Mouse (Mus musculus) forebrain, embryonic 13.5 days (tissue): ENCODE data around the gene Cchcr1. TPM values are rescaled to one million over a fixed set of nuclear protein-coding genes. Genes with fewer than 3 reads are reported as not detected.
"Not testable (repeated sequence)": the region's sequence is repeated elsewhere in the genome, so short reads cannot be mapped to it uniquely, and the experiment has no call there.

Experiments
- ATAC-seq: fragments of 200-750 bp; cut with Nextera tagmentation; 2 replicates; pipeline ENCODE4 v1.8.0; 2017
- H3K27ac ChIP-seq: fragments of 300-500 bp; sonication (generic); 2 replicates; pipeline ENCODE4 v1.5.1; 2015; ENCODE audit warnings: inconsistent platforms, mild to moderate bottlenecking, moderate library complexity
- H3K27me3 ChIP-seq: fragments of 300-500 bp; sonication (generic); 2 replicates; pipeline ENCODE4 v1.6.1; 2015; ENCODE audit warnings: mild to moderate bottlenecking, inconsistent platforms
- H3K36me3 ChIP-seq: fragments of 300-500 bp; sonication (generic); 2 replicates; pipeline ENCODE4 v1.6.1; 2015; ENCODE audit warnings: mild to moderate bottlenecking, inconsistent platforms; ENCODE audit not compliant: poor library complexity, severe bottlenecking
- H3K4me1 ChIP-seq: fragments of 300-500 bp; sonication (generic); 2 replicates; pipeline ENCODE4 v1.6.1; 2015; ENCODE audit warnings: inconsistent platforms
- H3K4me2 ChIP-seq: fragments of 300-500 bp; sonication (generic); 2 replicates; pipeline ENCODE4 v1.6.1; 2015; ENCODE audit warnings: inconsistent platforms, mild to moderate bottlenecking, moderate library complexity
- H3K4me3 ChIP-seq: fragments of 300-500 bp; sonication (generic); 2 replicates; pipeline ENCODE4 v1.5.1; 2015; ENCODE audit warnings: mild to moderate bottlenecking, inconsistent platforms
- H3K9ac ChIP-seq: fragments of 300-500 bp; sonication (generic); 2 replicates; pipeline ENCODE4 v1.6.1; 2015; ENCODE audit warnings: mild to moderate bottlenecking, inconsistent platforms
- H3K9me3 ChIP-seq: fragments of 300-500 bp; sonication (generic); replicated peaks from 2 replicates; pipeline ENCODE4 v1.6.1; 2016; ENCODE audit warnings: inconsistent platforms
- WGBS: fragments of 180-500 bp; shearing (Covaris S2); methylation state at CpG from one replicate; pipeline ENCODE4 v1.1.7; 2015; 5-methylcytosine and 5-hydroxymethylcytosine counted together
- polyA plus RNA-seq: library from polyadenylated mRNA; unstranded; fragments of >200 nt; fragmentation: Nextera tagmentation; extraction: Ambion mirVana; gene quantifications from 2 replicates; pipeline ENCODE4 v1.2.1, GENCODE M21; 2015

Cchcr1 gene
- polyA plus RNA-seq, 1 experiment from 2014 or later, result 11.7 TPM

DNA sequence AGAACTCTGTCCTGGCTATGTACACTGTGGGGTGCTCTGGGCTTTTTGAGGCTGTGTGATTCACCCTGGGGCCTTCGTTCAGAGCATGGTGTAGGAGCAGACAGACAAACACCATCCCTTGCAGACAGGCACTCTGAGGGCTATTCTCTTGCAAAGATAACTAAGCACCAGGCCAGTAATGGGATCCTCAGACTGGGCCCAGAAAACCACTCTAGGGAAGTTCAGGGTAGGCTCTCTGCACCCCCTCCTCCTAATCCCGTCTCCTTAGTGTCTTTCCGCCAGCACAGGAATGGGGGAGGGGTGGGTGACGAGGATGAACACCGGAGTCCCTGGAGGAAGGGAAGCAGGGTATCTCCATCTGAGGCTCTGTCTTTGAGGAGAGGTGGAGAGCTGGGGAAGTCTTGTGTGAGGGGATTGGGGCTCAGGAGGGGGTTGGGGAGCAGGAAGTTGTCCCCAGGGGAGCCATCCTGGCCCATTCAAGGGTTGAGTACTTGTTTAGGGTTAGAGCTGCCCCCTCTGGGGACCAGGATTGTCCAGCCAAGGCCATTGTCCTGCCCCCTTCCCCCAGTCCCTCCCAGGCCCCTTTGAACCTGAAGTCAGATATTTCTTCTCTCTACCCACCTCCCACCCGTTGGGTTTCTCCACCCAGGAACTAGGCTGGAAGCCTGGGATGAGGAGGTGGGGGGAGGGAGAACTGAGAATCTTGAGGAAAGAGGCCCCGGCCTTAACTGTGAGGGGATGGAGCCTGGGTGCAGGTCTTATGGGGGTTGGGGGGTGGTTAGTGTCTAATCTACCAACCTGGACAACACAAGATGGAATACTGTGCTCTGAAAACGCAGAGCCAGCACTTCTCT lies 12.0 kb upstream of the Cchcr1 start:
- Histone ChIP-seq H3K4me1 (no peaks in the 10 kb centered on the region), H3K36me3 (no peaks in the 10 kb centered on the region), H3K27me3 (peaks cover 52% of the 10 kb centered on the region), H3K4me2 (no peak overlapping the region), H3K9ac (0 out of 2 replicates have a peak overlapping the region, but pooled peaks have one; percentile 18), H3K4me3 (no peak overlapping the region), H3K27ac (no peak overlapping the region), H3K9me3 (no peaks in the 10 kb centered on the region)
- WGBS, result 15% methylated on average over 8 of the region's 8 CpGs
- no peak for ATAC-seq

DNA sequence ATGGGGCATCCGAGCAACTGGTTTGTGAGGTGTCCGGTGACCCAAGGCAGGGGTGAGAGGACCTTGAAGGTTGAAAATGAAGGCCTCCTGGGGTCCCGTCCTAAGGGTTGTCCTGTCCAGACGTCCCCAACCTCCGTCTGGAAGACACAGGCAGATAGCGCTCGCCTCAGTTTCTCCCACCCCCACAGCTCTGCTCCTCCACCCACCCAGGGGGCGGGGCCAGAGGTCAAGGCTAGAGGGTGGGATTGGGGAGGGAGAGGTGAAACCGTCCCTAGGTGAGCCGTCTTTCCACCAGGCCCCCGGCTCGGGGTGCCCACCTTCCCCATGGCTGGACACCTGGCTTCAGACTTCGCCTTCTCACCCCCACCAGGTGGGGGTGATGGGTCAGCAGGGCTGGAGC lies 11.1 kb upstream of the Cchcr1 start, which contains the start of gene Pou5f1:
Gene Pou5f1 (plus strand): TSS at position 243 of the 400 bp plus-strand sequence.
- Histone ChIP-seq H3K9me3 (no peaks in the 10 kb centered on the region), H3K4me2 (no peak within 1 kb of the TSS), H3K27me3 (peaks cover 52% of the 10 kb centered on the region), H3K4me3 (no peak within 1 kb of the TSS), H3K4me1 (no peaks in the 10 kb centered on the region), H3K9ac (no peak within 1 kb of the TSS; the same call in 1 of the 2 replicates), H3K36me3 (no peaks in the 10 kb centered on the region), H3K27ac (no peak within 1 kb of the TSS)
- ATAC-seq, result no peak
- WGBS, result 26% methylated on average over 12 of the region's 13 CpGs

DNA sequence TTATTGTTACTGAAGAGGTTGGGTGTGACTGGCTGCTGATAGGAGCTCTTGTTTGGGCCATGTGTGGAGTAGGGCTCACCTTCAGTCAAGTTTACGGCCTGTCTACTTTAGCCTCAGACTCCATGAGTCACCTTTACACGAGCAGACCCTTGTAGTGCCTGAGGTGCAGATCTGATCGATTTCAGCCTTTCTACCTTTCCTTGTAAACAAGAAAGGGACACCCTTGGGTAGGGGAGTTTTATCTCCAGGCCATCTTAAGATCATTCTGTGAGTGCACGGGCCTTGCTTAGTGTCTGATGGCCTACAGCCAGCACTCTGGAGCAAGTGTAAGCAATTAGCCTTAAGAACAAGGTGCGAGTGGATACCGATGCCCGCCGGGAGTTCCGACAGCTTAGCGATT lies 10.0 kb upstream of the Cchcr1 start:
- no peak overlapping the region for H3K4me2 ChIP-seq
- no peak overlapping the region for H3K9ac ChIP-seq
- WGBS, result 10% methylated on average over 10 of the region's 10 CpGs
- no peaks in the 10 kb centered on the region for H3K4me1 ChIP-seq
- no peak for ATAC-seq
- H3K27ac ChIP-seq, result no peak overlapping the region
- no peaks in the 10 kb centered on the region for H3K9me3 ChIP-seq
- H3K27me3 ChIP-seq, result peaks cover 52% of the 10 kb centered on the region
- no peak overlapping the region for H3K4me3 ChIP-seq
- H3K36me3 ChIP-seq, result no peaks in the 10 kb centered on the region

GRCm38 (mm10) chr17:35507556-35508260 lies 9.2 kb upstream of the Cchcr1 start:
- Histone ChIP-seq H3K4me1 (no peaks in the 10 kb centered on the region), H3K27me3 (peaks cover 51% of the 10 kb centered on the region), H3K9me3 (no peaks in the 10 kb centered on the region), H3K4me3 (no peak overlapping the region), H3K27ac (no peak overlapping the region), H3K36me3 (no peaks in the 10 kb centered on the region), H3K4me2 (no peak overlapping the region), H3K9ac (no peak overlapping the region)
- no peak for ATAC-seq
- 26% methylated on average over 13 of the region's 13 CpGs for WGBS

GRCm38 (mm10) chr17:35508279-35508678 lies 8.6 kb upstream of the Cchcr1 start:
- H3K9ac ChIP-seq, H3K27ac ChIP-seq, H3K4me1 ChIP-seq, H3K4me2 ChIP-seq, H3K9me3 ChIP-seq, H3K36me3 ChIP-seq, H3K4me3 ChIP-seq, ATAC-seq: not testable (repeated sequence)
- peaks cover 49% of the 10 kb centered on the region for H3K27me3 ChIP-seq
- 54% methylated on average over 5 of the region's 5 CpGs for WGBS

- Histone ChIP-seq H3K27ac (no peak overlapping the region), H3K4me3 (no peak overlapping the region), H3K9me3 (no peaks in the 10 kb centered on the region), H3K4me1 (peaks cover 3% of the 10 kb centered on the region), H3K9ac (no peak overlapping the region), H3K4me2 (no peak overlapping the region), H3K27me3 (peaks cover 47% of the 10 kb centered on the region), H3K36me3 (0 out of 2 replicates have a peak, but pooled peaks cover 2% of the 10 kb centered on the region)
- 0 out of 2 replicates have a peak, but pooled peaks have one; percentile 13 for ATAC-seq
- whole genome bisulfite sequencing, result 26% methylated on average over 8 of the region's 8 CpGs
These were observed 7.6 kb upstream of the Cchcr1 start for GRCm38 (mm10) chr17:35509284-35509683.

DNA sequence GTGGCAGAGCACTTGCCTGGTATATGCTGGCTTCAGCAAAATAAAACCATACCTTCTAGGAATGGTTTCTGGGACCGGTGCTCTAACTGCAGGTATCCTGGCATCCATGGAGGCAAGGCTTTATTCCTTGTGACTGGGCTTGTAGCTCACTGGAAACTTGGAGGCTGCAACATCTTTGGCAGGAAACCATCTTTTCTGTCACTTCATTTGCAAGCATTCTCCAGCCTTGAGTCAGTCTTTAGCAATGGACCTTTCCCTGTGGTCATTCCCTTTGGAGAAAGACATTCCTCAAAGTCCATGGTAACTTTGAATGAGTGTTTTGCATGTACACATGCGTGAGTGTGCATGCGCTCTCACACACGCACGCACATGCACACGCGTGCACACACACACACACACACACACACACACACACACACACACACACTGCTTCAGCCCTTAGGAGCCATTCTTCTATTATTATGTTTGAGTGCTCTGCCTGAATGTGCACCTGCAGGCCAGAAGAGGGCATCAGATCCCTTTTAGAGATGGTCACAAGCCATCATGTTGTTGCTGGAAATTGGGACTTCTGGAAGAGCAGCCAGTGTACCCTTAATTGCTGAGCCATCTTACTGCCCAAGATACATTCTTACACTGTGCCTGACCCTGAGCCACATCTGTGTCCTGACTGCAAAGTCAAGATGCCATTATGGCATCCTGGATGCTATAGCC lies 3.8 kb upstream of the Cchcr1 start:
- 92% methylated on average over 7 of the region's 7 CpGs for WGBS
- no peak overlapping the region for H3K4me3 ChIP-seq
- H3K9ac ChIP-seq, result no peak overlapping the region
- H3K27ac ChIP-seq, result no peak overlapping the region
- peak overlapping the region; percentile 72 for H3K4me2 ChIP-seq
- no peak for ATAC-seq
- H3K9me3 ChIP-seq, result no peaks in the 10 kb centered on the region
- H3K4me1 ChIP-seq, result peaks cover 32% of the 10 kb centered on the region
- 0 out of 2 replicates have a peak, but pooled peaks cover 2% of the 10 kb centered on the region for H3K36me3 ChIP-seq
- peaks cover 9% of the 10 kb centered on the region; the same call in 1 of the 2 replicates for H3K27me3 ChIP-seq

GRCm38 (mm10) chr17:35513886-35514285 lies 3.0 kb upstream of the Cchcr1 start:
- peaks cover 4% of the 10 kb centered on the region; the same call in 1 of the 2 replicates for H3K27me3 ChIP-seq
- H3K9ac ChIP-seq, result 0 out of 2 replicates have a peak overlapping the region, but pooled peaks have one; percentile 68
- no peaks in the 10 kb centered on the region for H3K9me3 ChIP-seq
- H3K4me3 ChIP-seq, result 0 out of 2 replicates have a peak overlapping the region, but pooled peaks have one; percentile 59
- 0 out of 2 replicates have a peak, but pooled peaks cover 2% of the 10 kb centered on the region for H3K36me3 ChIP-seq
- H3K27ac ChIP-seq, result no peak overlapping the region
- no peak for ATAC-seq
- H3K4me1 ChIP-seq, result peaks cover 36% of the 10 kb centered on the region
- peak overlapping the region; percentile 72 for H3K4me2 ChIP-seq
- 17% methylated on average over 2 of the region's 2 CpGs for WGBS

DNA sequence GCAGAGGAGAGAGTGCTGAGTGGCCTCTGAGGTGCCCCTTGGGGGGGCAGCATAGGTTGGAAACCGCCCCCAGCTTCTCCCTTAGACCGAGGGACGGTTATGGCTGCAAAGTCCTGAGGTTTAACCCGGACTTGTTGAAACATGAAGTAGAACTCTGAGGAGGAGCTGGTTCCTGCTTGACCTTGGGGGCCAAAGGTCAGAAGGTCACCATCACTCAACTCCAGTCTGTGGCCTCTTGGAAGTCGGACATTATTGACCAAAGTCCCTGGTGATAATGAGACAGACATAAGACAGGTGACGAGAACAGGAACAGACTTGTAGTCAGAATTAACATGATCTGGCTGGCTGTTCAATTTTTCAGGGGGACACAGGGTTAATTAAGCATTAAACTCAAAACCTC lies 2.1 kb upstream of the Cchcr1 start:
- Histone ChIP-seq H3K4me2 (peak overlapping the region; percentile 72), H3K27ac (no peak overlapping the region), H3K4me3 (peak overlapping the region; percentile 59), H3K9ac (peak overlapping the region; percentile 68), H3K27me3 (no peaks in the 10 kb centered on the region), H3K9me3 (no peaks in the 10 kb centered on the region), H3K36me3 (0 out of 2 replicates have a peak, but pooled peaks cover 2% of the 10 kb centered on the region), H3K4me1 (peaks cover 36% of the 10 kb centered on the region)
- ATAC-seq, result no peak
- 76% methylated on average over 6 of the region's 6 CpGs for WGBS

GRCm38 (mm10) chr17:35515911-35516640 lies 824 bp upstream of the Cchcr1 start:
- 11% methylated on average over 25 of the region's 25 CpGs for WGBS
- peaks cover 36% of the 10 kb centered on the region for H3K4me1 ChIP-seq
- peak overlapping the region; percentile 72 for H3K4me2 ChIP-seq
- no peaks in the 10 kb centered on the region for H3K9me3 ChIP-seq
- H3K4me3 ChIP-seq, result peak overlapping the region; percentile 59
- no peak overlapping the region for H3K27ac ChIP-seq
- H3K9ac ChIP-seq, result peak overlapping the region; percentile 68
- peak; percentile 20; the same call in 1 of the 2 replicates for ATAC-seq
- H3K36me3 ChIP-seq, result peaks cover 9% of the 10 kb centered on the region; the same call in 1 of the 2 replicates
- H3K27me3 ChIP-seq, result no peaks in the 10 kb centered on the region

DNA sequence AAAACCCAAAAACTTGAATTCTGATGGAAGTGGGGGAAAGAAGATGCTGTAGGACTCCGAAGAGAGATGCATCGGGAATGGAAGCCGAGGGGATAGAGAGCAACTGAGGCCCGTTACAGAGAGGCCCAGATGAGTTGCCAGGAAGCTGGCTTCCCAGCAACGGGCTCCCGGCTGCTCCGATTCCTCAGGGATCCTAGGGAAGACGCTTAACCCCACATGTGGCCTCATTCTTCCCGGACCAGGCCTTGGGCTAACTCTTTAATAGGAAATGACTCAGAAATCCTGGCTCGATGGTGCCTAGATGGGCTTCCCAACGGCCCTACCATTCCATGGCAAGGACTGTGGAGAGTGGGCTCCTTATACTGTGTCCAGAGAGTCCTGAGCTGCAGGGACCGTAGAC lies 626 bp downstream of the Cchcr1 start:
- peak overlapping the region; percentile 59 for H3K4me3 ChIP-seq
- H3K9ac ChIP-seq, result peak overlapping the region; percentile 57
- 8% methylated on average over 12 of the region's 12 CpGs for WGBS
- H3K36me3 ChIP-seq, result peaks cover 14% of the 10 kb centered on the region; the same call in 1 of the 2 replicates
- peaks cover 36% of the 10 kb centered on the region for H3K4me1 ChIP-seq
- H3K4me2 ChIP-seq, result peak overlapping the region; percentile 72
- no peaks in the 10 kb centered on the region for H3K27me3 ChIP-seq
- no peaks in the 10 kb centered on the region for H3K9me3 ChIP-seq
- ATAC-seq, result no peak
- H3K27ac ChIP-seq, result no peak overlapping the region
